Mouse (Mus musculus) testis, adult 2 months (tissue): Measurements from ENCODE around the gene Kxd1.

ENCODE experiments used
- CTCF ChIP-seq: fragments of 200-500 bp; IDR thresholded peaks from 2 replicates; pipeline ENCODE4 v1.5.1; 2012; ENCODE audit warnings: low read depth, mild to moderate bottlenecking, inconsistent platforms, low read length, moderate library complexity; ENCODE audit not compliant: control insufficient read depth, insufficient read depth, insufficient replicate concordance
- POLR2A ChIP-seq: fragments of 200-500 bp; IDR thresholded peaks from 2 replicates; pipeline ENCODE4 v1.6.1; 2012; ENCODE audit warnings: low read depth, mild to moderate bottlenecking, inconsistent platforms, low read length, moderate library complexity; ENCODE audit not compliant: control insufficient read depth

DNA sequence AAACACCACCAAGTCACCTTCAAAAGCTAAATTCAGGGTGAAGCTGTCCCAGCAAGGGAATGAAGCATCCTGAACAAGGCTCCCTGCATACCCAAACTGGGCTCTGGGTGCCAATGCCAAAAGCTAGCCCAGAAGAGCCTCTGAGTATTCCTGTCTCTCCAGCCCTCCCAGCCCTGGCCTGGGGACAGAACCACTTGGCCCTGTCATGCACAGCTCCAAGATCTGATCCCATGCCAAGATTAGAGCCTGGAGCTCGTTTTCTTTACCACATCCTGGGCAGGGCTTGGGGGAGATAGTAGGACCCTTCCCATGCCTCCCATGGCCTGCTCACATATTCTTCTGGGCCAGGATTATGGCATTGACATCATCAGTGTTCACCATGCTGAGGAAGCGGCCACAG lies 8.2 kb downstream of the Kxd1 start:
- TF ChIP-seq CTCF (no peak), POLR2A (no peak)
